Comparison of ENCODE assay signal across 11 mouse cellular contexts in the genomic region with DNA sequence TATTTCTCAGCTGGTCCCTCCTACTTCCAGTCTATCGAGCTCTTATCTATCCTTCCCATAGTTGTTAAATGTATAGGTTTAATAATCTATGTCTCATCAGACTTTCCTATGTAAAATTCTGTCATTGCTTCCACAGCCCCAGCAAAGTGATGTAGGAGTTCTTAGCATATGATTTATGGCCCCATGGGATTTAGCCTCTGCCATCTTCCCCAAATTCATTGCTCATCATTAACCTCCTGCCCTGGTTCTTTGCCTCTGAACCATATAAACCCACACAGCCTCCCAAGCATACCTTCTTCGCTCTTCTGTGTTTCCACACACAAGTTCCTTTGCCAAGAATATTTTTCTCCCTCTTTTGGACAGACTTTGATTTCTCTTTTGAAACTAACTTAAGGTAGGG.
"Had no signal": no experiment of that assay in that cellular context is flagged by ENCODE, and none has a peak within 500 bp of the region (broad histone marks: within the 10 kb centered on the region; RNA-seq: fewer than 3 reads in every experiment).

No protein-coding gene starts in this region.

- DNase-seq: lung, adult 18-20 months; lung, embryonic 14.5 days; lung, postnatal 10 days; retina, postnatal 1 day; right cerebral cortex, adult 18-20 months; right cerebral cortex, postnatal 25 days; right cerebral cortex, postnatal 4 days; spleen, adult 18-20 months; thymus, adult 18-20 months; thymus, postnatal 14 days; thymus, postnatal 36 days had no signal
